Mouse (Mus musculus) heart, embryonic 12.5 days (tissue): ENCODE measurements around the gene Desi1. TPM values are rescaled to one million over a fixed set of nuclear protein-coding genes. Genes with fewer than 3 reads are reported as not detected.

Experiments used
- ATAC-seq: fragments of 200-750 bp; cut with Nextera tagmentation; 2 replicates; pipeline ENCODE4 v1.8.0; 2017; ENCODE audit warnings: moderate TSS enrichment, moderate library complexity; ENCODE audit not compliant: insufficient number of reproducible peaks, low FRiP score
- H3K27ac ChIP-seq: fragments of 300-500 bp; sonication (generic); 2 replicates; pipeline ENCODE4 v1.5.1; 2016; ENCODE audit warnings: mild to moderate bottlenecking, moderate library complexity; ENCODE audit not compliant: poor library complexity, severe bottlenecking
- H3K27me3 ChIP-seq: fragments of 300-500 bp; sonication (generic); replicated peaks from 2 replicates; pipeline ENCODE4 v1.6.1; 2016; ENCODE audit warnings: mild to moderate bottlenecking, moderate library complexity
- H3K36me3 ChIP-seq: fragments of 300-500 bp; sonication (generic); 2 replicates; pipeline ENCODE4 v1.6.1; 2016; ENCODE audit warnings: mild to moderate bottlenecking, moderate library complexity
- H3K4me1 ChIP-seq: fragments of 300-500 bp; sonication (generic); replicated peaks from 2 replicates; pipeline ENCODE4 v1.6.1; 2016; ENCODE audit warnings: mild to moderate bottlenecking
- H3K4me2 ChIP-seq: fragments of 300-500 bp; sonication (generic); 2 replicates; pipeline ENCODE4 v1.6.1; 2016; ENCODE audit warnings: mild to moderate bottlenecking, moderate library complexity
- H3K4me3 ChIP-seq: fragments of 300-500 bp; sonication (generic); 2 replicates; pipeline ENCODE4 v1.5.1; 2016; ENCODE audit warnings: mild to moderate bottlenecking
- H3K9ac ChIP-seq: fragments of 300-500 bp; sonication (generic); 2 replicates; pipeline ENCODE4 v1.6.1; 2016; ENCODE audit warnings: mild to moderate bottlenecking, moderate library complexity
- H3K9me3 ChIP-seq: fragments of 300-500 bp; sonication (generic); replicated peaks from 2 replicates; pipeline ENCODE4 v1.6.1; 2016; ENCODE audit warnings: mild to moderate bottlenecking, moderate library complexity
- WGBS: fragments of 180-500 bp; shearing (Covaris S2); methylation state at CpG from one replicate; pipeline ENCODE4 v1.1.7; 2016; 5-methylcytosine and 5-hydroxymethylcytosine counted together
- polyA plus RNA-seq: library from polyadenylated mRNA; unstranded; fragments of >200 nt; fragmentation: Nextera tagmentation; extraction: Ambion mirVana; gene quantifications from 2 replicates; pipeline ENCODE4 v1.2.1, GENCODE M21; 2016

The Desi1 gene
- polyA plus RNA-seq, 1 experiment from 2014 or later, result 22.8 TPM

DNA sequence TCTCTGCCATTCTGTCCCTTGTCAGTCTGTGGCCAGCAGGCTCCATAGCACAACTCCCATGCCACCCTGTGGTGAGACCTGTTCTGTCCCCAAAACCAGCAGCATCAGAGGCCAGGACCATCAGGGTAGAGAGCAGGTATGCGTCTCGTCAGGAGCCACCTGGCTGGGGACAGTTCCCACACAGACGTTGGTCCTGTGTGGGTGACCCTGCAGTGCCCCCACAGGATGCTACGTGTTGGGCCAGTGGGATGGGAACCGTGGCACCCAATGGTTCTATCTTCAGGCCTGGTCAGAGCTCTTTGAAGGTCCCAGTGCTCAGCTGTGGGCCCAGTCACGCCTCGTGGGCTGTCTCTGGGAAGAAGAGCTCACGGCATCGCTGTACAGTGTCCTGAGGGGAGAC, 82.5 kb downstream of the Desi1 start:
- peaks cover 23% of the 10 kb centered on the region for H3K36me3 ChIP-seq
- no peak overlapping the region for H3K4me3 ChIP-seq
- peaks cover 6% of the 10 kb centered on the region for H3K4me1 ChIP-seq
- H3K27ac ChIP-seq, result no peak overlapping the region
- 0 out of 2 replicates have a peak, but pooled peaks cover 3% of the 10 kb centered on the region for H3K9me3 ChIP-seq
- no peak overlapping the region for H3K4me2 ChIP-seq
- H3K9ac ChIP-seq, result no peak overlapping the region
- ATAC-seq, result no peak
- 90% methylated on average over 9 of the region's 9 CpGs for WGBS
- H3K27me3 ChIP-seq, result no peaks in the 10 kb centered on the region

DNA sequence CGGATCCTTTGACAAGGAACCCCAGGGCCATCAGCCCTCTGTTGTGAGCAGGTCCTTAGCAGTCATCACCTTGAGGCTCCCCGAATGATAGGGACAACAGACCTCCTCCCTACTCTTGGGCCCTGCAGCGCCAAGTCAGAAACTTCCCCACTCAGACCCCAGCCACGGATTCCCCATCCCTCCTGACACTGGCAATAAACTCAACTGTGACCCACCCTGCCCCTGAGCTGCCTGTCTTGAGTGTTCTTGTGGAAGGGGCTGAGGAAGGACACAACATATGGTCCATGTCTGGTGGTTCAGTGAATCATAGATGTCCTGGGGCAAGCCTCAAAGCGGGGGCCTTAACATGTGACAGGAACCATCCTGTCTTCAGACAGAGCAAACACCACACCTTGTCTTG, 82.9 kb downstream of the Desi1 start:
- 81% methylated on average over 5 of the region's 5 CpGs for WGBS

DNA sequence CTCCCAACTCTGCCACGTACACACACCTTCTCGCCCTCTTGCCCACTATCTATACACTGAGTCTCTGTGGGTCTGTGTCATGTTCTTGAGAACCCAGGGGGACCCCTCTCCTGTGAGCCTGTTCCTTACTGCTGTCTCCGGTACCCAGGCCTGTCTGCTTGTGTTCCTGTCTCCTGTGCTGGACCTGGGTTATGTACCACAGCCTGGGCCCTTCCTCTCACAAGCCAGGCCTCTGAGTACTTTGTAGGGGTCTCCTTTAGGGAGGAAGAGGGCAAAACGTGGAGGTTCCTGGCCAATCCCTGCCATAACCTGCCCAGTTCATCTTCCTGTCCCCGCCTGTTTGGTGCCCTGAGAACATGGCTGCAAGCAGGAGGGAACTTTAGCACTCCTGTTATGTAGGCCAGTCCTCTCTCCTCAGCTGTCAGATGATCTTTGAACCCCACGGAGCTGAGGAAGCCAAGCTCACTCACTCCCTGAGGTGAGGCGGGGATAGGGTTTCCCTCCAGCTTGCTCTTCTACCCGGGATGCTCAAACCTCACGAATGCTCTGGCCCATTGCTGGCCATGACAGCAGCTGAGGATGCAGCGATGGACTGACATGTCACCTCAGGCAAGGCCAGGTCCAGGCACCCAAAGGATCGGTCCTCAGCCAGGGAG, 84.1 kb downstream of the Desi1 start:
- Histone ChIP-seq H3K9ac (no peak overlapping the region), H3K4me2 (no peak overlapping the region), H3K9me3 (0 out of 2 replicates have a peak, but pooled peaks cover 3% of the 10 kb centered on the region), H3K4me3 (no peak overlapping the region), H3K36me3 (peaks cover 16% of the 10 kb centered on the region), H3K27ac (no peak overlapping the region), H3K4me1 (peaks cover 6% of the 10 kb centered on the region), H3K27me3 (no peaks in the 10 kb centered on the region)
- ATAC-seq, result no peak
- 69% methylated on average over 11 of the region's 11 CpGs for WGBS

More for the DNA sequence above, 82.9 kb downstream of the Desi1 start:
- no peak overlapping the region for H3K9ac ChIP-seq
- no peak for ATAC-seq
- H3K36me3 ChIP-seq, result peaks cover 23% of the 10 kb centered on the region
- no peak overlapping the region for H3K27ac ChIP-seq
- no peak overlapping the region for H3K4me2 ChIP-seq
- H3K9me3 ChIP-seq, result 0 out of 2 replicates have a peak, but pooled peaks cover 3% of the 10 kb centered on the region
- H3K4me3 ChIP-seq, result no peak overlapping the region
- no peaks in the 10 kb centered on the region for H3K27me3 ChIP-seq
- H3K4me1 ChIP-seq, result peaks cover 6% of the 10 kb centered on the region

- no peaks in the 10 kb centered on the region for H3K27me3 ChIP-seq
- no peak overlapping the region for H3K4me3 ChIP-seq
- peaks cover 6% of the 10 kb centered on the region for H3K4me1 ChIP-seq
- H3K4me2 ChIP-seq, result no peak overlapping the region
- ATAC-seq, result no peak
- H3K9ac ChIP-seq, result no peak overlapping the region
- 72% methylated on average over 10 of the region's 10 CpGs for WGBS
- 0 out of 2 replicates have a peak, but pooled peaks cover 3% of the 10 kb centered on the region for H3K9me3 ChIP-seq
- peaks cover 11% of the 10 kb centered on the region for H3K36me3 ChIP-seq
- H3K27ac ChIP-seq, result no peak overlapping the region
These were observed 84.6 kb downstream of the Desi1 start for GRCm38 (mm10) chr15:81949076-81949475.

DNA sequence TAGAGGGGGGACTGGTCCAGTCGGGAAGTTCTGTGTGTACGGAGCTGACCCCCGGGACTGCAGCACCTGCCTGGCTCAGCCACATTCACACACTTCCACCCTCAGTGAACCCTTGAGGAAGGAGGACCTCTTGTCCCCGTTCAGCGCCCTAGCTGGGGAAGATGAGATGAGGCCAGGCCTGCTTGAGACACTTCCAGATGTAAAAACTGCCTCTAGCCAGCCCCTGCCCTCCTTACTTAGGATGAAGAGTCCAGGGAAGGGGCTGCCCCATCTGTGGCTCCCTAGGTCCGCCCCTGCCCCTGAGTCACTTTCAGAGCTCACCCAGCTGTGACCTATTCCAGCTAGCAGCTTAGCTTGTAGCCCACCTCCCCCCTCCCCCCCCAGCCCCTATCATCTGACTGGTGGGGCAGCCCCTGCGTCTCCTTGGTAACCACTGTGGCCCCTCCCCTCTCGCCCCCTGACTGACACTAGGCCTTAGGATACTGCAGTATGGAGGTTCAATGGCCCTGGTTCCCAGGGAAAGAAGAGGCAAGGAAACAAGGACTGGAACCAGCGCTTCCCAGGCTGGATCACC, 90.4 kb downstream of the Desi1 start:
- 24% methylated on average over 9 of the region's 9 CpGs for WGBS
- H3K36me3 ChIP-seq, result no peaks in the 10 kb centered on the region
- H3K4me1 ChIP-seq, result peaks cover 10% of the 10 kb centered on the region
- H3K27me3 ChIP-seq, result no peaks in the 10 kb centered on the region
- H3K9ac ChIP-seq, result no peak overlapping the region
- no peak overlapping the region for H3K4me2 ChIP-seq
- ATAC-seq, result no peak
- no peak overlapping the region for H3K27ac ChIP-seq
- 0 out of 2 replicates have a peak, but pooled peaks cover 3% of the 10 kb centered on the region for H3K9me3 ChIP-seq
- H3K4me3 ChIP-seq, result no peak overlapping the region

Other genes starting within 250 kb of the Desi1 start
- gene Tef, start 231.4 kb downstream of the Desi1 start, polyA plus RNA-seq, result 26.0 and 27.8 TPM in 2 replicates
- 14.6 and 14.7 TPM in 2 replicates for gene Tob2, start 175.1 kb downstream of the Desi1 start, polyA plus RNA-seq
- 88.9 and 89.3 TPM in 2 replicates for gene Phf5a, start 162.0 kb downstream of the Desi1 start, polyA plus RNA-seq
- gene Aco2, start 161.6 kb downstream of the Desi1 start, polyA plus RNA-seq, result 497 and 519 TPM in 2 replicates
- gene Polr3h, start 107.6 kb downstream of the Desi1 start, polyA plus RNA-seq, result 106 and 121 TPM in 2 replicates
- gene Csdc2, start 97.1 kb downstream of the Desi1 start, polyA plus RNA-seq, result 6.2 and 6.3 TPM in 2 replicates
- 17.7 and 19.6 TPM in 2 replicates for gene Pmm1, start 72.9 kb downstream of the Desi1 start, polyA plus RNA-seq
- not detected in 2 replicates for gene 1700029P11Rik, start 53.3 kb downstream of the Desi1 start, polyA plus RNA-seq
- 68.7 and 80.2 TPM in 2 replicates for gene Xrcc6, start 46.0 kb downstream of the Desi1 start, polyA plus RNA-seq
- gene Snu13, start 13.7 kb upstream of the Desi1 start, polyA plus RNA-seq, result 150 and 157 TPM in 2 replicates
- not detected in 2 replicates for gene 4930407I10Rik, start 25.3 kb upstream of the Desi1 start, polyA plus RNA-seq
- not detected in 2 replicates for gene Mei1, start 36.1 kb upstream of the Desi1 start, polyA plus RNA-seq
- 8.7 and 11.1 TPM in 2 replicates for gene Ccdc134, start 94.1 kb upstream of the Desi1 start, polyA plus RNA-seq
- gene Srebf2, start 113.3 kb upstream of the Desi1 start, polyA plus RNA-seq, result 110 and 118 TPM in 2 replicates
- 0.19 and 0.35 TPM in 2 replicates for gene Shisa8, start 179.0 kb upstream of the Desi1 start, polyA plus RNA-seq
- 0.09 TPM in 1 of 2 replicates, not detected in the other for gene Tnfrsf13c, start 190.5 kb upstream of the Desi1 start, polyA plus RNA-seq
- gene Cenpm, start 210.9 kb upstream of the Desi1 start, polyA plus RNA-seq, result 57.9 and 67.0 TPM in 2 replicates
- gene 1500009C09Rik, start 218.5 kb upstream of the Desi1 start, polyA plus RNA-seq, result not detected in 2 replicates
- 3.8 and 4.9 TPM in 2 replicates for gene Sept3, start 241.0 kb upstream of the Desi1 start, polyA plus RNA-seq